Mouse (Mus musculus) erythroblast, embryonic 14.5 days (primary cell): ENCODE results near the gene Gm20431. TPM values are rescaled to one million over a fixed set of nuclear protein-coding genes. Genes with fewer than 3 reads are reported as not detected.
"Not testable (repeated sequence)": the region's sequence is repeated elsewhere in the genome, so short reads cannot be mapped to it uniquely, and the experiment has no call there.

Source experiments
- H3K27me3 ChIP-seq: 2 replicates; pipeline ENCODE4 v1.6.1; 2012; ENCODE audit warnings: inconsistent platforms; ENCODE audit not compliant: control insufficient read depth
- H3K36me3 ChIP-seq: 2 replicates; pipeline ENCODE4 v1.6.1; 2012; ENCODE audit warnings: mild to moderate bottlenecking, inconsistent platforms; ENCODE audit not compliant: control insufficient read depth
- H3K4me1 ChIP-seq: 2 replicates; pipeline ENCODE4 v1.6.1; 2012; ENCODE audit warnings: inconsistent platforms; ENCODE audit not compliant: control insufficient read depth
- H3K4me3 ChIP-seq: replicated peaks from 2 replicates; pipeline ENCODE3; 2012; ENCODE audit warnings: moderate library complexity, mild to moderate bottlenecking, inconsistent platforms
- H3K9me3 ChIP-seq: 2 replicates; pipeline ENCODE4 v1.6.1; 2012; ENCODE audit warnings: low read length, inconsistent platforms, mixed read lengths; ENCODE audit not compliant: control insufficient read depth
- GATA1 ChIP-seq: IDR thresholded peaks from 2 replicates; pipeline ENCODE4 v1.6.1; 2012; ENCODE audit warnings: low read length, inconsistent platforms, mixed read lengths
- TAL1 ChIP-seq: IDR thresholded peaks from 3 replicates; pipeline ENCODE4 v1.6.1; 2012; ENCODE audit warnings: low read length, inconsistent platforms, mixed read lengths
- polyA plus RNA-seq: library from polyadenylated mRNA; stranded (reverse); fragments of >175 nt; gene quantifications from 2 replicates; pipeline ENCODE4 v1.2.3, GENCODE M21; 2012

Gm20431 gene
- polyA plus RNA-seq, 1 experiment, result not detected

- Histone ChIP-seq H3K27me3 (no peaks in the 10 kb centered on the region), H3K4me3 (no peak overlapping the region), H3K4me1 (peaks cover 55% of the 10 kb centered on the region), H3K36me3 (peaks cover 99% of the 10 kb centered on the region), H3K9me3 (peaks cover 18% of the 10 kb centered on the region)
- TF ChIP-seq TAL1 (no peak), GATA1 (no peak)
Observed at GRCm38 (mm10) chr2:167617034-167617433, 44.3 kb downstream of the Gm20431 start.

DNA sequence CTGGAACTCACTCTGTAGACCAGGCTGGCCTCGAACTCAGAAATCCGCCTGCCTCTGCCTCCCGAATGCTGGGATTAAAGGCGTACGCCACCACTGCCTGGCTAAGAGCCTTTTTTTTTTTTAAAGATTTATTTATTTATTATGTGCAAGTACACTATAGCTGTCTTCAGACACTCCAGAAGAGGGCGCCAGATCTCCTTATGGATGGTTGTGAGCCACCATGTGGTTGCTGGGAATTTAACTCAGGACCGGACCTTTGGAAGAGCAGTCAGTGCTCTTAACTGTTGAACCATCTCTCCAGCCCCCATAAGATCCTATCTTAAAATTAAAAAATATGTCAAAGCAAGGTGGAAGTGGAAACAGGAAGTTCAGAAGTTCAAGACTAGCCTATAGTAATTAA is 48.0 kb downstream of the Gm20431 start:
- H3K36me3 ChIP-seq, result peaks cover 94% of the 10 kb centered on the region
- peaks cover 18% of the 10 kb centered on the region for H3K9me3 ChIP-seq
- not testable (repeated sequence) for H3K27me3 ChIP-seq, H3K4me3 ChIP-seq
- peaks cover 42% of the 10 kb centered on the region for H3K4me1 ChIP-seq

DNA sequence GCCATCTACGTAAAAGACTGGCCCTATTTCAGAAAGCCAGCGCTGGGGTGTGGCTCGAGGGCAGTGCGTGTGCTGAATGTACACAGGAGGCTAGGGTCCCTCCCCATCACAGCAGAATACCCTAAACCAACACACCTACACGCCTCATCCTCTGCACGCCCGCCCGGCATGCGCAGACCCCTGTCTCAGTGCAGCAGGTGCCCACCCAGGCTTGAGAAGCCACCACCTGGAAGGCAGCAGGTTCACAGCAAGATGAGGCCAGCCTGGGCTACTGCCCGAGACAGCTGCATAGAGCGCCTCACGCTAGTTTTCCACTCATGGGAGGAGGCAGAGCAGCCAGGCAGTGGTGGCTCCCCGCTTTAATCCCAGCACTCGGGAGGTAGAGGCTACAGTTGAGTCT is 49.2 kb downstream of the Gm20431 start:
- Histone ChIP-seq H3K9me3 (peaks cover 18% of the 10 kb centered on the region), H3K27me3 (no peaks in the 10 kb centered on the region), H3K36me3 (peaks cover 89% of the 10 kb centered on the region)

GRCm38 (mm10) chr2:167611287-167611686 is 50.0 kb downstream of the Gm20431 start:
- TF ChIP-seq GATA1, result no peak
- no peak for TF ChIP-seq TAL1
- Histone ChIP-seq H3K4me1 (peaks cover 39% of the 10 kb centered on the region), H3K4me3 (no peak overlapping the region), H3K9me3 (peaks cover 18% of the 10 kb centered on the region), H3K36me3 (peaks cover 89% of the 10 kb centered on the region), H3K27me3 (no peaks in the 10 kb centered on the region)

More for the DNA sequence above, 49.2 kb downstream of the Gm20431 start:
- Histone ChIP-seq H3K4me1 (peaks cover 37% of the 10 kb centered on the region), H3K4me3 (no peak overlapping the region)
- TF ChIP-seq GATA1 (no peak), TAL1 (no peak)

- TF ChIP-seq GATA1 (no peak), TAL1 (no peak)
- H3K27me3 ChIP-seq, result peaks cover 4% of the 10 kb centered on the region
- H3K36me3 ChIP-seq, result peaks cover 54% of the 10 kb centered on the region
- H3K4me1 ChIP-seq, result peaks cover 37% of the 10 kb centered on the region
- no peak overlapping the region for H3K4me3 ChIP-seq
- H3K9me3 ChIP-seq, result no peaks in the 10 kb centered on the region
Observed at GRCm38 (mm10) chr2:167606745-167607123, 54.6 kb downstream of the Gm20431 start.

DNA sequence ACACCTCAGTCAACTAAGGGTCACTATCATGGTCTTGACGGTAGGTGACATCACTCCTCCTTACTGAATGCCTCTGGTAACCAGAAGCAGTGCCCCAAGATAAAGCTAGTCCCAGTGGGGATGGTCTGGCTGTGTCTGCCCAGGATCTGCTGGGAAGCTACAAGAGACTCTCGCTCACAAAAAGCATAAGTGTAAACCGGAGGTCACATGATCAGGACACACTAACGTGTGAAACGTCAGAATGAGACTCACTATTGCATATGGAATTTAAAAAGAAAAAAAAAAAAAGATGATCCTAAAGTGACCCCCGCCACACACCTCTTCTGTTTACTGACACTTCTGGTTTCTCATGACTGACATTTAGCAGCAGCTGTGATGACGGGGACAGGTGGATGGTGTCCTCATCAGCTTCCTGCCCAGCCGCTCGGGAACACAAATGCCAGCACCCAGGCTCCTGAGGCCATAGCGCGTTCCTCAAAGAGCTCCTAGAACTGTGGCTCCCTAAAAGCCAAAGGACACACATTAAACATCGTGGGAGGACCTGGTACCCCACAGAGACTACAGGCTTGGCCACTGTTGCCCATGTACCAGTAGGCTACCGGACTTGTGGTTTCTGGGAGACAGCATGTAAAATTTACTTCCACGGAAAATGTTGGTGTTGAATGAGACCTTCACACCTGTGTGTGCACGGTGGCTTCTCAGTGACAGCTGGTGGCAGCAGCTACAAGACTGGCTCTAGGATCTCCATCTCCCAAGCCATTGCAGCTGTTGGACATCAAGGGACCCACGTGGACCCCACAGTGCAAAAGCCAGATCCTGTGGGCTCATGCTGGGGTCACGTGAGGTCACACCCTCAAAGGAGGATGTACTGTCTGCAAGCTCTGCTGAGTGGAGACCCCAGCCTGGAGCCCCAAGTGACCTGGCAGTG is 55.2 kb downstream of the Gm20431 start:
- peaks cover 48% of the 10 kb centered on the region for H3K36me3 ChIP-seq
- no peak for TF ChIP-seq TAL1
- TF ChIP-seq GATA1, result no peak
- no peaks in the 10 kb centered on the region for H3K9me3 ChIP-seq
- H3K4me3 ChIP-seq, result no peak overlapping the region
- peaks cover 30% of the 10 kb centered on the region for H3K4me1 ChIP-seq
- peaks cover 4% of the 10 kb centered on the region for H3K27me3 ChIP-seq

- Histone ChIP-seq H3K27me3 (peaks cover 4% of the 10 kb centered on the region), H3K36me3 (peaks cover 40% of the 10 kb centered on the region), H3K4me3 (no peak overlapping the region), H3K9me3 (no peaks in the 10 kb centered on the region), H3K4me1 (peaks cover 24% of the 10 kb centered on the region)
- TF ChIP-seq GATA1, result no peak
- no peak for TF ChIP-seq TAL1
Observed at GRCm38 (mm10) chr2:167605178-167605794, 56.0 kb downstream of the Gm20431 start.

DNA sequence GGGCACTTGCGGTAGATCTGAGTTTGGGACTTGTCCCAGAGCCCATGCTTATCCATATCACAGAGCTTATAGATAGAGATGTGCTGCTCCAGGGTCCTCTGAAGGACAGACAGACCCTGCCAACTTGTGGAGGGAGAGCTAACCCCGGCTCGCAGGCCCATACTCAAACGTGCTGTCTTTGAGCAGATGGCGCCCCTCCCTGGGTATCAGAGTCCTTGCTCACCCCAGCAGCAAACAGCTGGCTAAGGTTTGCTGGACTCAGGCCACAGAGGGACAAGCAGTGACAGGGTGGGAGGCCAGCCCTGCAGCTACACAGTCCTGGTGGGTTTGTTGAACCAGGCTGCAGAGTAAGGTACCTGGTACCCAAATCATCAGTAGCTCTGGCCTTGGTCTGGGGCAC is 58.3 kb downstream of the Gm20431 start:
- Histone ChIP-seq H3K4me1 (peaks cover 23% of the 10 kb centered on the region), H3K4me3 (no peak overlapping the region), H3K9me3 (no peaks in the 10 kb centered on the region), H3K36me3 (peaks cover 26% of the 10 kb centered on the region), H3K27me3 (peaks cover 8% of the 10 kb centered on the region)
- no peak for TF ChIP-seq GATA1
- no peak for TF ChIP-seq TAL1

DNA sequence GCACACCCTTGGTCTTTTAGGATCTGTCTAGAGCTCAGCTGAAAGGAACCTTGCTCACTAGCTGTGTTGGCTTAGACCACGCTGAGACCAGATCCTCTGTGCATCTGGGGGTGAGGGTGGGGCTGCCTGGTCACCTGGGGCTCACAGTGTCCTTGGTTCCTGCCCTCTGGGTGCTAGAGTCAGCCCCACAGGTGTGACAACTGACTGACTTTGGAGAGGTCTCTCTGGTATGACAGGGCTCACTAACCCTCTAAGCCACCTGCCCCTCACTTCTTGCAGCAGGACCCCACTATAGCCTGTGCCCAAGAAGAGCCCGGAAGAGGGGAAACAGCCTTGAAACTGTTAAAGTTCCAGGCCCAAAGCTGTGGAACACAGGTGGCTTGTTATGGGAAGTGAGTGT is 58.9 kb downstream of the Gm20431 start:
- H3K27me3 ChIP-seq, result peaks cover 11% of the 10 kb centered on the region
- TF ChIP-seq TAL1 (no peak), GATA1 (no peak)
- H3K9me3 ChIP-seq, result no peaks in the 10 kb centered on the region
- H3K36me3 ChIP-seq, result peaks cover 22% of the 10 kb centered on the region
- peaks cover 23% of the 10 kb centered on the region for H3K4me1 ChIP-seq
- no peak overlapping the region for H3K4me3 ChIP-seq
